Mouse (Mus musculus): ENCODE results near the gene Ago3. TPM values are rescaled to one million over a fixed set of nuclear protein-coding genes. Genes with fewer than 3 reads are reported as not detected.
A peak's percentile ranks its signal among the peaks of the same experiment; 100 is the strongest.

The Ago3 gene
- total RNA-seq, 1 experiment: 17.8 TPM

GRCm38 (mm10) chr4:126360069-126360468, 69.3 kb downstream of the Ago3 start:
- DNase-seq (ENCODE audit: low read depth, low spot score): no peak
- H3K4me3 ChIP-seq (ENCODE audit: insufficient read depth in 1 of 2, low read depth in 1 of 2, low read length in 2 of 2, poor library complexity in 1 of 2, severe bottlenecking in 1 of 2): no peak overlapping the region
- TF ChIP-seq CHD2 (IDR thresholded peaks at IDR 0.05; ENCODE audit: low read depth, low read length) (no peak), ZNF384 (IDR thresholded peaks at IDR 0.05; ENCODE audit: low read depth, low read length) (no peak), MAFK (IDR thresholded peaks at IDR 0.05; ENCODE audit: insufficient read depth, low read depth, low read length) (no peak), ZC3H11A (IDR thresholded peaks at IDR 0.05; ENCODE audit: borderline replicate concordance, low read depth, low read length) (no peak), HCFC1 (IDR thresholded peaks at IDR 0.05; ENCODE audit: borderline replicate concordance, insufficient read depth, low read length) (no peak)
- H3K9me3 ChIP-seq (ENCODE audit: control insufficient read depth, insufficient read depth, low read depth, low read length): 0 out of 2 replicates have a peak, but pooled peaks cover 2% of the 10 kb centered on the region
- no peaks in the 10 kb centered on the region for H3K4me1 ChIP-seq (ENCODE audit: control insufficient read depth in 2 of 2, insufficient read depth in 2 of 2, low read length in 2 of 2, poor library complexity in 1 of 2)
- H3K27ac ChIP-seq (ENCODE audit: insufficient read depth, low read depth, low read length, poor library complexity, severe bottlenecking): no peak overlapping the region
- H3K36me3 ChIP-seq (ENCODE audit: control insufficient read depth, insufficient read depth, low read length, poor library complexity, severe bottlenecking): peaks cover 12% of the 10 kb centered on the region
- in situ Hi-C loops (cut with MboI; ENCODE audit: low sequenced_read_pairs in 2 of 2, unreplicated experiment in 2 of 2): no loop called here
- no peak overlapping the region for H3K9ac ChIP-seq (ENCODE audit: insufficient read depth, low read depth, low read length, poor library complexity, severe bottlenecking)

GRCm38 (mm10) chr4:126343451-126343850, 85.9 kb downstream of the Ago3 start:
- Histone ChIP-seq H3K9ac (ENCODE audit: insufficient read depth, low read depth, low read length, poor library complexity, severe bottlenecking) (no peak overlapping the region), H3K4me1 (ENCODE audit: control insufficient read depth in 2 of 2, insufficient read depth in 2 of 2, low read length in 2 of 2, poor library complexity in 1 of 2) (peaks cover 0 to 4% of the 10 kb centered on the region in 2 experiments; a peak in 3 of 4 replicates), H3K9me3 (ENCODE audit: control insufficient read depth, insufficient read depth, low read depth, low read length) (no peaks in the 10 kb centered on the region), H3K36me3 (ENCODE audit: control insufficient read depth, insufficient read depth, low read length, poor library complexity, severe bottlenecking) (peaks cover 3% of the 10 kb centered on the region; the same call in 1 of the 2 replicates), H3K27ac (ENCODE audit: insufficient read depth, low read depth, low read length, poor library complexity, severe bottlenecking) (no peak overlapping the region), H3K4me3 (ENCODE audit: insufficient read depth in 1 of 2, low read depth in 1 of 2, low read length in 2 of 2, poor library complexity in 1 of 2, severe bottlenecking in 1 of 2) (no peak overlapping the region)
- DNase-seq (ENCODE audit: low read depth, low spot score): no peak
- TF ChIP-seq ZC3H11A (IDR thresholded peaks at IDR 0.05; ENCODE audit: borderline replicate concordance, low read depth, low read length): no peak
- TF ChIP-seq MAFK (IDR thresholded peaks at IDR 0.05; ENCODE audit: insufficient read depth, low read depth, low read length): no peak
- in situ Hi-C loops (cut with MboI; ENCODE audit: low sequenced_read_pairs in 2 of 2, unreplicated experiment in 2 of 2): loop anchor here in 1 of 2 experiments (25.0 kb wide), 1 partner anchor 194 kb away; the partner anchor contains the start of gene Ago4

GRCm38 (mm10) chr4:126339461-126339860, 89.9 kb downstream of the Ago3 start:
- H3K9ac ChIP-seq (ENCODE audit: insufficient read depth, low read depth, low read length, poor library complexity, severe bottlenecking): no peak overlapping the region
- no peaks in the 10 kb centered on the region for H3K36me3 ChIP-seq (ENCODE audit: control insufficient read depth, insufficient read depth, low read length, poor library complexity, severe bottlenecking)
- in situ Hi-C loops (cut with MboI; ENCODE audit: low sequenced_read_pairs in 2 of 2, unreplicated experiment in 2 of 2): loop anchor here in 1 of 2 experiments (25.0 kb wide), 1 partner anchor 198 kb away; the partner anchor contains the start of gene Ago4
- peak overlapping the region; percentile 44; the same call in 1 of the 2 replicates for H3K27ac ChIP-seq (ENCODE audit: insufficient read depth, low read depth, low read length, poor library complexity, severe bottlenecking)
- no peak for DNase-seq (ENCODE audit: low read depth, low spot score)
- H3K4me3 ChIP-seq (ENCODE audit: insufficient read depth in 1 of 2, low read depth in 1 of 2, low read length in 2 of 2, poor library complexity in 1 of 2, severe bottlenecking in 1 of 2): no peak overlapping the region
- TF ChIP-seq ZC3H11A (IDR thresholded peaks at IDR 0.05; ENCODE audit: borderline replicate concordance, low read depth, low read length) (no peak), MAFK (IDR thresholded peaks at IDR 0.05; ENCODE audit: insufficient read depth, low read depth, low read length) (peak; percentile 72)
- H3K4me1 ChIP-seq (ENCODE audit: control insufficient read depth in 2 of 2, insufficient read depth in 2 of 2, low read length in 2 of 2, poor library complexity in 1 of 2): peaks cover 2 to 4% of the 10 kb centered on the region in 2 experiments
- H3K9me3 ChIP-seq (ENCODE audit: control insufficient read depth, insufficient read depth, low read depth, low read length): no peaks in the 10 kb centered on the region

GRCm38 (mm10) chr4:126332358-126332757, 97.0 kb downstream of the Ago3 start:
- Histone ChIP-seq H3K9ac (ENCODE audit: insufficient read depth, low read depth, low read length, poor library complexity, severe bottlenecking) (no peak overlapping the region), H3K9me3 (ENCODE audit: control insufficient read depth, insufficient read depth, low read depth, low read length) (no peaks in the 10 kb centered on the region), H3K27ac (ENCODE audit: insufficient read depth, low read depth, low read length, poor library complexity, severe bottlenecking) (no peak overlapping the region), H3K36me3 (ENCODE audit: control insufficient read depth, insufficient read depth, low read length, poor library complexity, severe bottlenecking) (no peaks in the 10 kb centered on the region), H3K4me1 (ENCODE audit: control insufficient read depth in 2 of 2, insufficient read depth in 2 of 2, low read length in 2 of 2, poor library complexity in 1 of 2) (peaks cover 2% of the 10 kb centered on the region in 2 experiments; a peak in 2 of 4 replicates), H3K4me3 (ENCODE audit: insufficient read depth in 1 of 2, low read depth in 1 of 2, low read length in 2 of 2, poor library complexity in 1 of 2, severe bottlenecking in 1 of 2) (no peak overlapping the region)
- in situ Hi-C loops (cut with MboI; ENCODE audit: low sequenced_read_pairs in 2 of 2, unreplicated experiment in 2 of 2): loop anchor here in 1 of 2 experiments (25.0 kb wide), 1 partner anchor 205 kb away; the partner anchor contains the start of gene Ago4
- TF ChIP-seq CHD2 (IDR thresholded peaks at IDR 0.05; ENCODE audit: low read depth, low read length) (no peak), ZC3H11A (IDR thresholded peaks at IDR 0.05; ENCODE audit: borderline replicate concordance, low read depth, low read length) (no peak), MAFK (IDR thresholded peaks at IDR 0.05; ENCODE audit: insufficient read depth, low read depth, low read length) (no peak), HCFC1 (IDR thresholded peaks at IDR 0.05; ENCODE audit: borderline replicate concordance, insufficient read depth, low read length) (no peak), ZNF384 (IDR thresholded peaks at IDR 0.05; ENCODE audit: low read depth, low read length) (no peak)
- DNase-seq (ENCODE audit: low read depth, low spot score): peak; percentile 65

GRCm38 (mm10) chr4:126331751-126332150, 97.6 kb downstream of the Ago3 start:
- Histone ChIP-seq H3K4me3 (ENCODE audit: insufficient read depth in 1 of 2, low read depth in 1 of 2, low read length in 2 of 2, poor library complexity in 1 of 2, severe bottlenecking in 1 of 2) (no peak overlapping the region), H3K4me1 (ENCODE audit: control insufficient read depth in 2 of 2, insufficient read depth in 2 of 2, low read length in 2 of 2, poor library complexity in 1 of 2) (peaks cover 2% of the 10 kb centered on the region in 2 experiments; a peak in 2 of 4 replicates), H3K9ac (ENCODE audit: insufficient read depth, low read depth, low read length, poor library complexity, severe bottlenecking) (no peak overlapping the region), H3K36me3 (ENCODE audit: control insufficient read depth, insufficient read depth, low read length, poor library complexity, severe bottlenecking) (no peaks in the 10 kb centered on the region), H3K9me3 (ENCODE audit: control insufficient read depth, insufficient read depth, low read depth, low read length) (no peaks in the 10 kb centered on the region), H3K27ac (ENCODE audit: insufficient read depth, low read depth, low read length, poor library complexity, severe bottlenecking) (no peak overlapping the region)
- TF ChIP-seq CHD2 (IDR thresholded peaks at IDR 0.05; ENCODE audit: low read depth, low read length) (no peak), MAFK (IDR thresholded peaks at IDR 0.05; ENCODE audit: insufficient read depth, low read depth, low read length) (no peak), HCFC1 (IDR thresholded peaks at IDR 0.05; ENCODE audit: borderline replicate concordance, insufficient read depth, low read length) (no peak), ZNF384 (IDR thresholded peaks at IDR 0.05; ENCODE audit: low read depth, low read length) (no peak), ZC3H11A (IDR thresholded peaks at IDR 0.05; ENCODE audit: borderline replicate concordance, low read depth, low read length) (no peak)
- no peak for DNase-seq (ENCODE audit: low read depth, low spot score)
- in situ Hi-C loops (cut with MboI; ENCODE audit: low sequenced_read_pairs in 2 of 2, unreplicated experiment in 2 of 2): loop anchor here in 1 of 2 experiments (25.0 kb wide), 1 partner anchor 206 kb away; the partner anchor contains the start of gene Ago4
